Mouse (Mus musculus) neural tube, embryonic 15.5 days (tissue): ENCODE data around the gene Rtn4rl1. TPM values are rescaled to one million over a fixed set of nuclear protein-coding genes. Genes with fewer than 3 reads are reported as not detected.

Experiments
- ATAC-seq: fragments of 200-750 bp; cut with Nextera tagmentation; 2 replicates; pipeline ENCODE4 v1.8.0; 2017; ENCODE audit warnings: mild to moderate bottlenecking, moderate TSS enrichment, moderate library complexity; ENCODE audit not compliant: low FRiP score
- H3K27ac ChIP-seq: fragments of 300-500 bp; sonication (generic); replicated peaks from 2 replicates; pipeline ENCODE4 v1.5.1; 2015; ENCODE audit warnings: mild to moderate bottlenecking, inconsistent platforms
- H3K27me3 ChIP-seq: fragments of 300-500 bp; sonication (generic); replicated peaks from 2 replicates; pipeline ENCODE4 v1.6.1; 2015; ENCODE audit warnings: inconsistent platforms
- H3K36me3 ChIP-seq: fragments of 300-500 bp; sonication (generic); 2 replicates; pipeline ENCODE4 v1.6.1; 2015; ENCODE audit warnings: inconsistent platforms
- H3K4me1 ChIP-seq: fragments of 300-500 bp; sonication (generic); 2 replicates; pipeline ENCODE4 v1.6.1; 2015; ENCODE audit warnings: inconsistent platforms
- H3K4me2 ChIP-seq: fragments of 300-500 bp; sonication (generic); 2 replicates; pipeline ENCODE4 v1.6.1; 2015; ENCODE audit warnings: inconsistent platforms, mild to moderate bottlenecking, moderate library complexity
- H3K4me3 ChIP-seq: fragments of 300-500 bp; sonication (generic); replicated peaks from 2 replicates; pipeline ENCODE4 v1.5.1; 2015; ENCODE audit warnings: mild to moderate bottlenecking, inconsistent platforms
- H3K9ac ChIP-seq: fragments of 300-500 bp; sonication (generic); replicated peaks from 2 replicates; pipeline ENCODE4 v1.6.1; 2015; ENCODE audit warnings: mild to moderate bottlenecking, inconsistent platforms
- H3K9me3 ChIP-seq: fragments of 300-500 bp; sonication (generic); replicated peaks from 2 replicates; pipeline ENCODE4 v1.6.1; 2016; ENCODE audit warnings: inconsistent platforms
- WGBS: fragments of 180-500 bp; shearing (Covaris S2); methylation state at CpG from one replicate; pipeline ENCODE4 v1.1.7; 2015; ENCODE audit warnings: mixed read lengths; 5-methylcytosine and 5-hydroxymethylcytosine counted together
- polyA plus RNA-seq: library from polyadenylated mRNA; unstranded; fragments of >200 nt; fragmentation: Nextera tagmentation; extraction: Ambion mirVana; gene quantifications from 2 replicates; pipeline ENCODE4 v1.2.1, GENCODE M21; 2015

Gene Rtn4rl1
- polyA plus RNA-seq, 1 experiment from 2014 or later: 13.7 TPM

GRCm38 (mm10) chr11:75204472-75204871 is 10.9 kb downstream of the Rtn4rl1 start:
- 41% methylated on average over 9 of the region's 9 CpGs for WGBS
- Histone ChIP-seq H3K4me2 (no peak overlapping the region), H3K36me3 (no peaks in the 10 kb centered on the region), H3K4me1 (peaks cover 19% of the 10 kb centered on the region), H3K27me3 (no peaks in the 10 kb centered on the region), H3K9ac (no peak overlapping the region), H3K9me3 (no peaks in the 10 kb centered on the region), H3K4me3 (no peak overlapping the region), H3K27ac (no peak overlapping the region)
- ATAC-seq: no peak

GRCm38 (mm10) chr11:75206347-75206746 is 12.8 kb downstream of the Rtn4rl1 start:
- H3K4me1 ChIP-seq: peaks cover 10% of the 10 kb centered on the region
- no peak overlapping the region for H3K4me3 ChIP-seq
- no peak for ATAC-seq
- no peaks in the 10 kb centered on the region for H3K27me3 ChIP-seq
- H3K9me3 ChIP-seq: no peaks in the 10 kb centered on the region
- WGBS: 82% methylated on average over 4 of the region's 4 CpGs
- no peaks in the 10 kb centered on the region for H3K36me3 ChIP-seq
- H3K4me2 ChIP-seq: no peak overlapping the region
- H3K27ac ChIP-seq: no peak overlapping the region
- no peak overlapping the region for H3K9ac ChIP-seq

- H3K9me3 ChIP-seq: no peaks in the 10 kb centered on the region
- H3K27ac ChIP-seq: no peak overlapping the region
- H3K4me1 ChIP-seq: peaks cover 29% of the 10 kb centered on the region
Measured at GRCm38 (mm10) chr11:75209363-75209762, 15.8 kb downstream of the Rtn4rl1 start.

GRCm38 (mm10) chr11:75210093-75210492 is 16.5 kb downstream of the Rtn4rl1 start:
- Histone ChIP-seq H3K4me2 (no peak overlapping the region), H3K9ac (no peak overlapping the region), H3K27ac (no peak overlapping the region), H3K4me1 (peaks cover 31% of the 10 kb centered on the region), H3K4me3 (no peak overlapping the region), H3K36me3 (no peaks in the 10 kb centered on the region), H3K9me3 (no peaks in the 10 kb centered on the region), H3K27me3 (no peaks in the 10 kb centered on the region)
- 78% methylated on average over 4 of the region's 4 CpGs for WGBS
- ATAC-seq: no peak

More at GRCm38 (mm10) chr11:75209363-75209762, 15.8 kb downstream of the Rtn4rl1 start:
- no peak overlapping the region for H3K9ac ChIP-seq
- H3K4me2 ChIP-seq: no peak overlapping the region
- WGBS: 63% methylated on average over 4 of the region's 4 CpGs
- H3K4me3 ChIP-seq: no peak overlapping the region
- no peaks in the 10 kb centered on the region for H3K36me3 ChIP-seq
- no peaks in the 10 kb centered on the region for H3K27me3 ChIP-seq
- ATAC-seq: no peak

- H3K27ac ChIP-seq: no peak overlapping the region
- H3K9ac ChIP-seq: no peak overlapping the region
- H3K9me3 ChIP-seq: no peaks in the 10 kb centered on the region
- no peak overlapping the region for H3K4me2 ChIP-seq
- H3K36me3 ChIP-seq: no peaks in the 10 kb centered on the region
- no peak for ATAC-seq
- H3K4me1 ChIP-seq: peaks cover 36% of the 10 kb centered on the region
- no peaks in the 10 kb centered on the region for H3K27me3 ChIP-seq
- WGBS: 69% methylated on average over 6 of the region's 6 CpGs
- no peak overlapping the region for H3K4me3 ChIP-seq
Measured at GRCm38 (mm10) chr11:75210755-75211154, 17.2 kb downstream of the Rtn4rl1 start.

- WGBS: 49% methylated on average over 8 of the region's 8 CpGs
- Histone ChIP-seq H3K9me3 (no peaks in the 10 kb centered on the region), H3K4me1 (peaks cover 40% of the 10 kb centered on the region), H3K27ac (peak overlapping the region; percentile 48; the same call in 1 of the 2 replicates), H3K4me2 (no peak overlapping the region), H3K9ac (no peak overlapping the region), H3K36me3 (no peaks in the 10 kb centered on the region), H3K27me3 (no peaks in the 10 kb centered on the region), H3K4me3 (no peak overlapping the region)
- ATAC-seq: no peak; the same call in 1 of the 2 replicates
Measured at GRCm38 (mm10) chr11:75212031-75212667, 18.6 kb downstream of the Rtn4rl1 start.

- H3K4me1 ChIP-seq: peaks cover 40% of the 10 kb centered on the region
- 0 out of 2 replicates have a peak overlapping the region, but pooled peaks have one; percentile 48 for H3K27ac ChIP-seq
- H3K4me3 ChIP-seq: no peak overlapping the region
- H3K27me3 ChIP-seq: no peaks in the 10 kb centered on the region
- H3K4me2 ChIP-seq: no peak overlapping the region
- 49% methylated on average over 3 of the region's 3 CpGs for WGBS
- ATAC-seq: no peak
- H3K9me3 ChIP-seq: no peaks in the 10 kb centered on the region
- H3K36me3 ChIP-seq: no peaks in the 10 kb centered on the region
- H3K9ac ChIP-seq: no peak overlapping the region
Measured at GRCm38 (mm10) chr11:75212876-75213275, 19.3 kb downstream of the Rtn4rl1 start.

- Histone ChIP-seq H3K4me2 (peak overlapping the region; percentile 59), H3K4me1 (peaks cover 40% of the 10 kb centered on the region), H3K36me3 (no peaks in the 10 kb centered on the region), H3K27me3 (no peaks in the 10 kb centered on the region), H3K9me3 (no peaks in the 10 kb centered on the region), H3K27ac (0 out of 2 replicates have a peak overlapping the region, but pooled peaks have one; percentile 9), H3K4me3 (peak overlapping the region; percentile 24), H3K9ac (peak overlapping the region; percentile 34; the same call in 1 of the 2 replicates)
- WGBS: 5% methylated on average over 35 of the region's 35 CpGs
- ATAC-seq: peak; percentile 51
Measured at GRCm38 (mm10) chr11:75213372-75214080, 19.9 kb downstream of the Rtn4rl1 start.

GRCm38 (mm10) chr11:75214081-75214950 is 20.7 kb downstream of the Rtn4rl1 start:
- Histone ChIP-seq H3K27me3 (no peaks in the 10 kb centered on the region), H3K9me3 (no peaks in the 10 kb centered on the region), H3K27ac (0 out of 2 replicates have a peak overlapping the region, but pooled peaks have one; percentile 9), H3K4me3 (peak overlapping the region; percentile 24), H3K4me2 (peak overlapping the region; percentile 59), H3K9ac (peak overlapping the region; percentile 34; the same call in 1 of the 2 replicates), H3K36me3 (no peaks in the 10 kb centered on the region), H3K4me1 (peaks cover 40% of the 10 kb centered on the region)
- no peak for ATAC-seq
- WGBS: 21% methylated on average over 13 of the region's 13 CpGs

- Histone ChIP-seq H3K36me3 (no peaks in the 10 kb centered on the region), H3K4me1 (peaks cover 23% of the 10 kb centered on the region), H3K9me3 (no peaks in the 10 kb centered on the region), H3K27ac (no peak overlapping the region), H3K4me2 (no peak overlapping the region), H3K9ac (no peak overlapping the region), H3K4me3 (no peak overlapping the region), H3K27me3 (no peaks in the 10 kb centered on the region)
- no peak for ATAC-seq
- WGBS: 43% methylated on average over 9 of the region's 9 CpGs
Measured at GRCm38 (mm10) chr11:75220115-75220514, 26.5 kb downstream of the Rtn4rl1 start.

- Histone ChIP-seq H3K27ac (no peak overlapping the region), H3K36me3 (no peaks in the 10 kb centered on the region), H3K4me1 (peaks cover 19% of the 10 kb centered on the region), H3K4me2 (no peak overlapping the region), H3K4me3 (no peak overlapping the region), H3K9me3 (no peaks in the 10 kb centered on the region), H3K27me3 (no peaks in the 10 kb centered on the region), H3K9ac (no peak overlapping the region)
- WGBS: 58% methylated on average over 5 of the region's 6 CpGs
- ATAC-seq: no peak
Measured at GRCm38 (mm10) chr11:75220517-75221145, 27.0 kb downstream of the Rtn4rl1 start.
